Mouse (Mus musculus) intestine, postnatal 0 days (tissue): ENCODE data around the gene Dexi. TPM values are rescaled to one million over a fixed set of nuclear protein-coding genes. Genes with fewer than 3 reads are reported as not detected.

Experiments
- ATAC-seq: fragments of 200-750 bp; cut with Nextera tagmentation; 2 replicates; pipeline ENCODE4 v1.8.0; 2017; ENCODE audit warnings: mild to moderate bottlenecking, moderate TSS enrichment, moderate library complexity
- H3K27ac ChIP-seq: fragments of 300-500 bp; sonication (generic); 2 replicates; pipeline ENCODE4 v1.5.1; 2014; ENCODE audit warnings: mild to moderate bottlenecking, low read depth, low read length, moderate library complexity
- H3K27me3 ChIP-seq: fragments of 300-500 bp; sonication (generic); replicated peaks from 2 replicates; pipeline ENCODE4 v1.6.1; 2014; ENCODE audit warnings: low read length, mixed read lengths; ENCODE audit not compliant: control insufficient read depth, insufficient read depth
- H3K36me3 ChIP-seq: fragments of 300-500 bp; sonication (generic); 2 replicates; pipeline ENCODE4 v1.6.1; 2014; ENCODE audit warnings: mild to moderate bottlenecking, moderate library complexity; ENCODE audit not compliant: control insufficient read depth, insufficient read depth
- H3K4me1 ChIP-seq: fragments of 300-500 bp; sonication (generic); replicated peaks from 2 replicates; pipeline ENCODE4 v1.6.1; 2014; ENCODE audit warnings: antibody characterized with exemption, low read length, mixed read lengths; ENCODE audit not compliant: control insufficient read depth, insufficient read depth
- H3K4me2 ChIP-seq: fragments of 300-500 bp; sonication (generic); replicated peaks from 2 replicates; pipeline ENCODE4 v1.6.1; 2014; ENCODE audit warnings: low read depth, mild to moderate bottlenecking, moderate library complexity
- H3K4me3 ChIP-seq: fragments of 300-500 bp; sonication (generic); 2 replicates; pipeline ENCODE4 v1.5.1; 2014; ENCODE audit warnings: low read depth, low read length
- H3K9ac ChIP-seq: fragments of 300-500 bp; sonication (generic); 2 replicates; pipeline ENCODE4 v1.6.1; 2014; ENCODE audit warnings: mild to moderate bottlenecking, low read depth, low read length
- H3K9me3 ChIP-seq: fragments of 300-500 bp; sonication (generic); 2 replicates; pipeline ENCODE4 v1.6.1; 2016; ENCODE audit warnings: mixed run types; ENCODE audit not compliant: control insufficient read depth
- CTCF ChIP-seq: sonication (generic); IDR thresholded peaks from 2 replicates; pipeline ENCODE4 v1.5.1; 2016; ENCODE audit warnings: low read depth, mild to moderate bottlenecking, control low read depth, antibody characterized with exemption, moderate library complexity
- WGBS: fragments of 180-500 bp; shearing (Covaris S2); extraction: QIAGEN DNeasy Blood & Tissue Kit; methylation state at CpG from one replicate; pipeline ENCODE4 v1.1.7; 2014; 5-methylcytosine and 5-hydroxymethylcytosine counted together
- polyA plus RNA-seq: library from polyadenylated mRNA; unstranded; fragments of >200 nt; fragmentation: Nextera tagmentation; extraction: Ambion mirVana; gene quantifications from 2 replicates; pipeline ENCODE4 v1.2.1, GENCODE M21; 2015

Dexi gene
- polyA plus RNA-seq, 1 experiment from 2014 or later: 8.9 TPM

DNA sequence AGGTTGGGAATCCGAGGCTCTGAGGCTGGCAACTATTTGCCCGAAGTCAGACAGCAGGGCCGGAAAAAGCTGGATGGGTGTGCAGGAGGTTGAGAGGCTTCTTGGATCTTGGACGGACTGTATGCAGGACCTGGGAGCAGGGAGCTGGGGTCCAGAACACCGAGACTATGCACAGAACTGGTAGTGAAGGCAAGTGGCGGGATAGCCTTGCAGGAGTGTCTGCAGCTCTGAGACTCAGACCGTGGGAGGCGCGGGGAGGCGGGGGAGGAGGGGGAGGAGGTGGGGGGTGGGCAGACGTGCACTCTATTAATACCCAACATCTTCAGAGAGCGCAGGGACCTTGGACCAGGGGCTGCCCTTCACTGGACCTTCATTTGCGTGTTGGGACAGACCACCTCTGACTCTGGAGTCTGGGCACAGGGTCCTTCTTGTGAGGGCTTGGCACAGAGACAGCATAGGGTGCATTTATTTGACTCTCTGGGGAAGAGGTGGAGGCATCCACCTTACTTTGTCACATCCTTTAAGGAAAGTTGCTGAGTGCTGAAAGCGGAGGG lies 52.9 kb downstream of the Dexi start:
- Histone ChIP-seq H3K4me3 (peak overlapping the region; percentile 26), H3K4me1 (no peaks in the 10 kb centered on the region), H3K36me3 (no peaks in the 10 kb centered on the region), H3K9me3 (no peaks in the 10 kb centered on the region), H3K4me2 (peak overlapping the region; percentile 58), H3K27me3 (peaks cover 10% of the 10 kb centered on the region; the same call in 1 of the 2 replicates), H3K27ac (no peak overlapping the region), H3K9ac (no peak overlapping the region)
- no peak for TF ChIP-seq CTCF
- no peak for ATAC-seq
- 19% methylated on average over 13 of the region's 14 CpGs for WGBS

DNA sequence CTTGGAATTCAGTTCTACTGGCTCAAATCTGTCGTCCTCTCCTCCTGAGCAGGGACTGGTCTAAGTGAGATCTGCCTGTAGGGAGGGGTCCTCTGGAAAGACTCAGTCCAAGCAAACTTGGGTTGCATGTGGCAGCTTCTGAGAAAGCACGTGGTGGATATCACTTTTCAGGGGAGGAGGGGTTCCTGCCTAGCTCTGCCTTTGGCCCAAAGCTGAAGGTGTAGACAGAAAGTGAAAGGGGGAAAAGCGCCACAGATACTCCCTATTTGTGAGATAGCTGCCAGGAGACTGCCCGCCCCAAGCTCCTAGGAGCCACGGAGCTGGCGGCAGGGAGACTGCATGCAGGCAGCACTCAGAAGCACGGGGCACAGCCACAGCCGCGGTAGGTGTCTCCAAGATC lies 53.4 kb downstream of the Dexi start:
- Histone ChIP-seq H3K9me3 (no peaks in the 10 kb centered on the region), H3K27ac (no peak overlapping the region), H3K4me1 (no peaks in the 10 kb centered on the region), H3K9ac (no peak overlapping the region), H3K4me3 (peak overlapping the region; percentile 26), H3K4me2 (peak overlapping the region; percentile 58), H3K27me3 (peaks cover 10% of the 10 kb centered on the region; the same call in 1 of the 2 replicates), H3K36me3 (no peaks in the 10 kb centered on the region)
- no peak for TF ChIP-seq CTCF
- WGBS: 2% methylated on average over 9 of the region's 9 CpGs
- ATAC-seq: no peak

- peak overlapping the region; percentile 58; the same call in 1 of the 2 replicates for H3K4me2 ChIP-seq
Observed at GRCm38 (mm10) chr16:10488769-10489481, 53.9 kb downstream of the Dexi start.

GRCm38 (mm10) chr16:10487895-10488493 lies 54.9 kb downstream of the Dexi start:
- Histone ChIP-seq H3K4me3 (no peak overlapping the region), H3K4me2 (no peak overlapping the region), H3K9me3 (no peaks in the 10 kb centered on the region), H3K27ac (no peak overlapping the region), H3K27me3 (peaks cover 10% of the 10 kb centered on the region; the same call in 1 of the 2 replicates), H3K36me3 (no peaks in the 10 kb centered on the region), H3K4me1 (no peaks in the 10 kb centered on the region), H3K9ac (no peak overlapping the region)
- ATAC-seq: no peak
- WGBS: 77% methylated on average over 8 of the region's 8 CpGs
- TF ChIP-seq CTCF: no peak

More at GRCm38 (mm10) chr16:10488769-10489481, 53.9 kb downstream of the Dexi start:
- no peak for ATAC-seq
- WGBS: 82% methylated on average over 7 of the region's 7 CpGs
- Histone ChIP-seq H3K4me3 (no peak overlapping the region), H3K4me1 (no peaks in the 10 kb centered on the region), H3K9me3 (no peaks in the 10 kb centered on the region), H3K36me3 (no peaks in the 10 kb centered on the region), H3K9ac (no peak overlapping the region), H3K27ac (no peak overlapping the region), H3K27me3 (peaks cover 10% of the 10 kb centered on the region; the same call in 1 of the 2 replicates)
- no peak for TF ChIP-seq CTCF

- Histone ChIP-seq H3K9ac (no peak overlapping the region), H3K27me3 (peaks cover 10% of the 10 kb centered on the region; the same call in 1 of the 2 replicates), H3K9me3 (no peaks in the 10 kb centered on the region), H3K4me2 (no peak overlapping the region), H3K27ac (no peak overlapping the region), H3K36me3 (no peaks in the 10 kb centered on the region), H3K4me1 (no peaks in the 10 kb centered on the region), H3K4me3 (no peak overlapping the region)
- TF ChIP-seq CTCF: no peak
- ATAC-seq: no peak
- 73% methylated on average over 3 of the region's 3 CpGs for WGBS
Observed at GRCm38 (mm10) chr16:10486993-10487392, 55.9 kb downstream of the Dexi start.

DNA sequence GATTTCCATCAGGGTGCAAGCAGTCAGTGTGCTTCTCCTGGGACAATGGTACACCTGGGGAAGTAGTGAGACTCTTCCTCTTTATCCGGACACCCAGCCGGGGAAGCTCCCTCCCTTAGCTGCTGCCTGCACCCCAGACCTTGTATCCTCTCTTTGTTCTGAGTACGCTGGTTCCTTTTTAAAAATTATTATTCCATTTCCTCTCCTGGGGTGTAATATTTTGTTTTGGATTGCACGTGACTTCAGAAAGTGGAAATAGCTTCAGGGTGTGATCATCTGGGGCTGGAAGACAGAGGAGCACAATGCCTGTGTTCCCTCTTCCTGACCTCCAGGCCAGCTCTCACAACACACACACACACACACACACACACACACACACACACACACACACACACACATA lies 60.5 kb downstream of the Dexi start:
- Histone ChIP-seq H3K4me3 (no peak overlapping the region), H3K4me1 (no peaks in the 10 kb centered on the region), H3K36me3 (no peaks in the 10 kb centered on the region), H3K4me2 (no peak overlapping the region), H3K27me3 (no peaks in the 10 kb centered on the region), H3K27ac (no peak overlapping the region), H3K9me3 (no peaks in the 10 kb centered on the region), H3K9ac (no peak overlapping the region)
- ATAC-seq: no peak
- TF ChIP-seq CTCF: no peak
- 63% methylated on average over 4 of the region's 4 CpGs for WGBS
